ENCODE assay signal across 31 mouse cellular contexts in genomic region chr13:56537026-56537425, GRCm38 (mm10). TPM values are rescaled to one million over a fixed set of nuclear protein-coding genes. Genes with fewer than 3 reads are reported as not detected.
A peak's percentile ranks its signal among the peaks of the same experiment; 100 is the strongest.
DNase-seq lines count a peak whose midpoint lies in the region; ATAC-seq and TF ChIP-seq lines count a peak whose summit lies in the region.
"Had no signal": no experiment of that assay in that cellular context is flagged by ENCODE, and none has a peak within 500 bp of the region (broad histone marks: within the 10 kb centered on the region; RNA-seq: fewer than 3 reads in every experiment).

No protein-coding gene starts in this region.

- H3K9me3 ChIP-seq in liver, embryonic 11.5 days (ENCODE audit: control insufficient read depth, low read length), result no peaks in the 10 kb centered on the region
- H3K9me3 ChIP-seq: heart, embryonic 15.5 days had no signal

- H3K9ac ChIP-seq in liver, embryonic 11.5 days (ENCODE audit: low read depth, low read length), result no peak overlapping the region
- H3K9ac ChIP-seq: heart, embryonic 12.5 days; heart, embryonic 15.5 days; hindbrain, embryonic 14.5 days had no signal

- no peaks in the 10 kb centered on the region for H3K36me3 ChIP-seq in kidney, adult 2 months (ENCODE audit: control insufficient read depth, insufficient read depth, low read length)
- H3K36me3 ChIP-seq in liver, embryonic 11.5 days (ENCODE audit: control insufficient read depth, insufficient read depth, low read length), result no peaks in the 10 kb centered on the region
- H3K36me3 ChIP-seq: G1E; heart, embryonic 12.5 days; heart, embryonic 15.5 days had no signal

- no peak overlapping the region for H3K4me3 ChIP-seq in kidney, adult 2 months (ENCODE audit: insufficient read depth, low read depth, low read length)
- no peak overlapping the region for H3K4me3 ChIP-seq in liver, embryonic 11.5 days (ENCODE audit: low read depth, low read length)
- H3K4me3 ChIP-seq: heart, adult 2 months; heart, embryonic 12.5 days; heart, embryonic 15.5 days had no signal

- H3K4me1 ChIP-seq in kidney, adult 2 months (ENCODE audit: control insufficient read depth, insufficient read depth, low read length), result no peaks in the 10 kb centered on the region
- H3K4me1 ChIP-seq in liver, embryonic 11.5 days (replicated peaks; ENCODE audit: control insufficient read depth, insufficient read depth, low read length), result no peaks in the 10 kb centered on the region
- H3K4me1 ChIP-seq: heart, embryonic 12.5 days; heart, embryonic 15.5 days had no signal

- 62% methylated on average over 12 of the region's 12 CpGs for WGBS in kidney, adult 2 months
- 86% methylated on average over 12 of the region's 12 CpGs for WGBS in liver, embryonic 11.5 days

- no peak for ATAC-seq in liver, embryonic 11.5 days (replicated peaks; ENCODE audit: low FRiP score)
- ATAC-seq: forebrain, embryonic 14.5 days; hindbrain, postnatal 0 days; Patski had no signal

- no peak for TF ChIP-seq POLR2A in kidney, adult 2 months (IDR thresholded peaks at IDR 0.05; ENCODE audit: low read depth, low read length)

- H3K27me3 ChIP-seq in kidney, adult 2 months (replicated peaks; ENCODE audit: control insufficient read depth, insufficient read depth, low read length), result no peaks in the 10 kb centered on the region
- no peaks in the 10 kb centered on the region for H3K27me3 ChIP-seq in liver, embryonic 11.5 days (replicated peaks; ENCODE audit: control insufficient read depth, insufficient read depth, low read length)
- H3K27me3 ChIP-seq: heart, embryonic 12.5 days; heart, embryonic 15.5 days; Patski had no signal

- H3K4me2 ChIP-seq in liver, embryonic 11.5 days, result no peak overlapping the region
- H3K4me2 ChIP-seq: heart, embryonic 12.5 days; heart, embryonic 15.5 days; hindbrain, embryonic 14.5 days had no signal

- DNase-seq in heart, adult 11 months, result peak; percentile 62
- DNase-seq in heart, postnatal 4 days, result no peak
- DNase-seq in kidney, adult 2 months, result peak; percentile 62
- no peak for DNase-seq in kidney, postnatal 10 days
- peak; percentile 14 for DNase-seq in liver, embryonic 11.5 days (ENCODE audit: low spot score)
- DNase-seq in liver, result no peak
- DNase-seq: adrenal gland, postnatal 10 days; adrenal gland, postnatal 36 days; B cell, adult 2 months; cerebellum, adult 18-20 months; cerebellum, adult 9-10 months; cerebellum, postnatal 14 days; gastrocnemius, postnatal 25 days; heart, postnatal 10 days; heart, postnatal 36 days had no signal

- no peak overlapping the region for H3K27ac ChIP-seq in kidney, adult 2 months (ENCODE audit: insufficient read depth, low read depth, low read length)
- H3K27ac ChIP-seq in liver, embryonic 11.5 days (ENCODE audit: low read depth, low read length), result no peak overlapping the region
- H3K27ac ChIP-seq: heart, adult 2 months; heart, embryonic 15.5 days; hindbrain, embryonic 14.5 days; hindbrain, postnatal 0 days had no signal

- TF ChIP-seq CTCF in kidney, adult 2 months (conservative IDR thresholded peaks at IDR 0.05; ENCODE audit: insufficient read depth, insufficient read length, low read depth, low read length), result no peak

RNA-seq across cellular contexts. Expression of gene Lect2, which starts 11.3 kb away (rescaled TPM):
- total RNA-seq in heart, postnatal 4 days (2021), result not detected
- polyA plus RNA-seq in kidney, adult 2 months (2012; rRNA removed), result 0.19 TPM in 2 replicates
- polyA plus RNA-seq in liver, embryonic 11.5 days (2014; fragmentation: Nextera tagmentation; extraction: Ambion mirVana), result 31.8 and 34.4 TPM in 2 replicates
- total RNA-seq: adrenal gland, adult 18-20 months; adrenal gland, postnatal 36 days; CH12.LX; gastrocnemius, adult 8-10 months; gastrocnemius, postnatal 25 days; heart, adult 2 months; heart, postnatal 10 days; heart, postnatal 36 days; hindbrain, postnatal 0 days had no signal
- polyA plus RNA-seq: embryonic facial prominence, embryonic 11.5 days; forebrain, embryonic 11.5 days; forebrain, embryonic 14.5 days; G1E; gonadal fat pad, adult 2 months; heart, adult 2 months; heart, embryonic 15.5 days; hindbrain, embryonic 11.5 days; hindbrain, embryonic 14.5 days; hindbrain, postnatal 0 days; Patski had no signal

RNA-seq across cellular contexts. Expression of gene Fbxl21, which starts 14.8 kb away (rescaled TPM):
- under 1 TPM; 0.72 to 0.88 TPM for total RNA-seq in heart, postnatal 4 days (2021)
- polyA plus RNA-seq in kidney, adult 2 months (2012; rRNA removed), result 3.6 and 4.1 TPM in 2 replicates
- 1.2 and 1.3 TPM in 2 replicates for polyA plus RNA-seq in liver, embryonic 11.5 days (2014; fragmentation: Nextera tagmentation; extraction: Ambion mirVana)
- total RNA-seq: CH12.LX had no signal
- polyA plus RNA-seq: G1E had no signal

RNA-seq across cellular contexts. Expression of gene Il9, which starts 55.0 kb away (rescaled TPM):
- not detected for total RNA-seq in heart, postnatal 4 days (2021)
- polyA plus RNA-seq in kidney, adult 2 months (2012; rRNA removed), result not detected in 2 replicates
- polyA plus RNA-seq in liver, embryonic 11.5 days (2014; fragmentation: Nextera tagmentation; extraction: Ambion mirVana), result not detected in 2 replicates
- total RNA-seq: adrenal gland, adult 18-20 months; adrenal gland, postnatal 10 days; adrenal gland, postnatal 36 days; CH12.LX; G1E; gastrocnemius, adult 8-10 months; gastrocnemius, postnatal 25 days; heart, adult 2 months; heart, postnatal 10 days; heart, postnatal 36 days; hindbrain, postnatal 0 days had no signal
- polyA plus RNA-seq: embryonic facial prominence, embryonic 11.5 days; embryonic facial prominence, embryonic 14.5 days; forebrain, embryonic 11.5 days; forebrain, embryonic 14.5 days; G1E; gonadal fat pad, adult 2 months; heart, adult 2 months; heart, embryonic 12.5 days; heart, embryonic 15.5 days; hindbrain, embryonic 11.5 days; hindbrain, embryonic 14.5 days; hindbrain, postnatal 0 days; Patski had no signal

Comparison
In these comparisons a context has a peak if more than half of its experiments do, and no peak if none do; other contexts are left out.
1. DNase-seq: peak in heart, adult 11 months (single experiment), kidney, adult 2 months (single experiment) and liver, embryonic 11.5 days (single experiment); none in heart, postnatal 4 days (single experiment), kidney, postnatal 10 days (single experiment) and liver (single experiment).
2. RNA of gene Lect2, which starts 11.3 kb away (polyA plus RNA-seq): 31.8 to 34.4 TPM in liver, embryonic 11.5 days; 0.19 TPM in kidney, adult 2 months; every median in the first group is over 10 times any median in the second.